Mouse (Mus musculus) kidney, adult 18-20 months (tissue): ENCODE data around the gene Ect2.

Experiments used
- DNase-seq: peaks from one replicate; pipeline ENCODE4 v3.0.0; 2021

The Ect2 gene

GRCm38 (mm10) chr3:27153701-27154209, at the start of gene Ect2:
Gene Ect2 (minus strand): TSS chr3:27153878.
- DNase-seq: peak; percentile 99

DNA sequence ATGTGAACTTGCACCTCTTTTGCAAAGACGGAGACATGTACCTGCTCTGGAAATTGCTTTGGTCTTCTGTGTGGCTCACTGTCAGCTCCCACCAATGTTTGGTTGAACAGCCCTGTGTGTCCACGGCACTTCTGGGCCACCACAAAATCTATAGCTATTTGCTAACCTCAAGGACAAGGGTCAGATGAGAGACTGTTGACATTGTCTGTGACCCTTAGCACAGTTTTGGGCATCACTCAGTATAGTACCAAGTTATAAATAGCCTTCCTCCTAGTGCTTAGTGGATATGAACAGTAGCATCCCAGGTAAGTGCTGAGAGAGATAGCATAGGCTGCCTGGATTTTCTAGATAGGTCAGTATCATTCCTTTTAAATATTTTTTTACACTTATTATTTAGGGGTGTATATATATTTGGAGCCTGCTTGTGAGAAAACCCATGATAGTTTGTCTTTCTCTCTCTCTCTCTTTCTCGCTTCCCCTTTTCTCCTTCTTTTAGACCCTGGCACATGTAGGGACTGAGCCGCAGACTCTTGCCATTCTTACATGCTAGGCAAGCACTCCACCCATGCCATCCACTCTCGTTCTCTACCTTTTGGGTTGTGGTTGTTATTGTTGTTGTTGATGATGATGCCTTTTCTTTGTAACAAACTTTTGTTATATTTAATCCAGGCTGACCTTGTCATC, 48.2 kb upstream of the Ect2 start:
- DNase-seq: no peak

- no peak for DNase-seq
Observed at GRCm38 (mm10) chr3:27199120-27199519, 45.4 kb upstream of the Ect2 start.

GRCm38 (mm10) chr3:27197816-27198215, 44.1 kb upstream of the Ect2 start:
- DNase-seq: no peak

DNA sequence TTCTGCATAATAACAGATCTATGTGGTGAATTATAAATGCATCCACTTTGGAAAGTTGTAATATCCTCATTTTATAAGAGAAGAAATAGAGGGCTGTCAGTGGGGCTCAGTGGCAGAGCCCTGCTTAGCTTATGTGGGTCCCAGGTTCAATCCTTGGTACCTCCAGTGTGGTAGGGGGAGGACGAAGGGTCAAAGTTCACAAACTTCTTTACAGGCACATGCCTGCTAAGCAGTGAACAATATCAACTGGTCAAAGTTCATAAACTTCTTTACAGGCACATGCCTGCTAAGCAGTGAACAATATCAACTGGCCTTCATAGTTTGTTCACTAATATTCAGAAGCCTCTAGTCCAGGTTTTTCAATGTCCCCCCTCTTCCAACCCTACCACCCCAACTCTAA, 42.9 kb upstream of the Ect2 start:
- DNase-seq: no peak

- no peak for DNase-seq
Observed at GRCm38 (mm10) chr3:27195573-27196227, 42.0 kb upstream of the Ect2 start.

DNA sequence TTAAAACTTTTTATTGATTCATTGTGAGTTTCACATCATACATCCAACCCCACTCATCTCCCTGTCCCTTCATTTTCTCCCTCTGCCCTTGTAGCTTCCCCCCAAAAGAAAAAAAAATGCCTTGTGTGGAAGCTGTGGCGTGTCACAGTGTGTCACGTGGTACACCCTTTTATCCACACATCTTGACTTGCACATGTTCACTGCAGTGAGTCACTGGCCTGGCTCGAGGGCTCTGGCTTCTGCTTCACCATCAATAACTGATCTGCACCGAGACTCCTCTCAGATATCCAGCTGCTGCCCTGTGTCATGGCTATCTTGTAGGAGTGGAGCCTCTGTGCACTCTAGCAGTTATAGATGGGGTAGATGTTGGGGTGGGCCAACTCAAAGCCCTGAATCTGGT, 41.5 kb upstream of the Ect2 start:
- DNase-seq: no peak

GRCm38 (mm10) chr3:27193844-27194317, 40.2 kb upstream of the Ect2 start:
- peak; percentile 68 for DNase-seq

DNA sequence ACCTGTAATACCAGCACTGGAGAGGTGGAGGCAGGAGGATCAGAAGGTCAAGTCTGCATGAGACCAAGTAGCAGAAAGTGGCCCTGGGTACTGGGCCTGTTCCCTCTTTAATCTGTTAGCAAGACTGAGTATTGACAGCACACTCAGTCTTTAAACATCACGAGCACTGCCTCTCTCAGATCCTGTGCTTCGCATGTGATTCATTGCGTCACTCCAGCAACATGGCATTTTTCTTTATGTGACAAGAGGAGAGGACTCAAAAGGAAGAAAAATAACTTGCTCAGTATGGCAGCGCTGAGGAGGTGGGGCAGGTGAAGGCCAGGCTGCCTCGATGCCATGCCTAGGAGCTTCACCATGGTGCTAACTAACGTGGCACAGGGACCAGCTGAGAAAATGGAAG, 38.2 kb upstream of the Ect2 start:
- no peak for DNase-seq

DNA sequence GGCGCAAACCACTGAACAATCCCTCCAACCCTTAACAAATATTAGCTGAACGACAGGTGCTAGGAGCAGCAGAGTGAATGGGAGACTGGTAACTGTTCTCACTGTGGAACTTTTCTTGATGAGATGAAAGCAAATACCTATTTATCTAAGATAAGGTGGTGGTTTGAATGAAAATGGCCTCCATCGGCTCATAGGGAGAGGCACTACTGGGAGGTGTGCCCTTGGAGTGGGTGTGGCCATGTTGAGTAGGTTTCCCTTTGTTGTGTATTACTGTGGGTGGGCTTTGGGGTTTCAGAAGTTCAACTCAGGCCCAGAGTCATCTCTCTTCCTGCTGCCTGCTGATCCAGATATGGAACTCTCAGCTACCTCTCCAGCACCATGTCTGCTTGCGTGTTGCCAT, 37.2 kb upstream of the Ect2 start:
- no peak for DNase-seq

- DNase-seq: peak; percentile 88
Observed at GRCm38 (mm10) chr3:27189320-27190261, 35.9 kb upstream of the Ect2 start.

DNA sequence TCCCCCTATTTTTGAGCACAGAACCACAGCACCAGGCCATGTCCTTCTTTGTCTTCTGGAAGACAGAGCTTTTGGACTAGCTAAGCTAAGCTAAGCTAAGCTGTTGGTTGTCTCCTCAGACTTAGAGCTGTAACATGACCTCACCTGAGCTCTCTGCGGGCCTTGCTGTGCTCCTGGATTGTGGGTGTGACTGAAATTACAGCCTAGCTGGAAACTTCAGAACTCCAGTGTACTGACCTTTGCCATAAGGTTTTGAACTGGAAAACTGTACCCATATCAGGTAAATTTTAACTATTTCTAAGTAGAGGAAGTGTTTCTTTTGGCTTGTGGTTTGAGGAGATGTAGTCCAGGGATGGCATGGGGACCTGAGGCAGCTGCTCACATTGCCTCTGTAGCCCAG, 34.7 kb upstream of the Ect2 start:
- no peak for DNase-seq

DNA sequence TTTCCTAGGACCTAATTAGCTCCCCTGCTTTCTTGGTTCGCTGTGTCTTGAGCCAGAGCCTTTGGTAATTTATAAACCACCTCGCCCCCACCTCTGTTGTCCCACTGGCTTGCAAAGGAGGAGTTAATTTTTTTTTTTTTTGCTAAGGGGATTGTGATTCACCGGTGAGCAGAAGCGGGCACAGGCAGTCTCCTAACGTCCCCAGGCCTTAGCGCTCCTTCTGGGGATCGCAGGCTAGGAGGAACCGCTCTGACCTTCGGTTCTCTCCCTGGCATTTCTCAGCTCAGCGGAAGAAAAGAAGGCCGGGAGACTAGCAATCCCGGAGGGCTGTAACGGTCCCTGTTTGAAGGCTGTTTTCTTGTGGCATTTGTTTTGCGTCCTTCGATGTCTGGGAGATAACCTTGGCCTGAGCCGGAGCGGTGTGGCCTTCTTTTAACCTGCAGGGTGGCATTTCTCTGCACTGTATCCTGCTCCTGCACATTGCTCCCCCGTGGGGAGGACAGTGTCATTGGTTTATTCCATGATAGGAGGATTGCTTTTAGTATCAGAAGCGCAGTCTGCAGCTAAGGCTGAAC, 30.0 kb upstream of the Ect2 start:
- peak; percentile 69 for DNase-seq

GRCm38 (mm10) chr3:27182733-27183600, 29.3 kb upstream of the Ect2 start, which contains the start of gene Nceh1:
Gene Nceh1 (plus strand): TSS chr3:27182965.
- DNase-seq: peak; percentile 97

GRCm38 (mm10) chr3:27179711-27180110, 26.0 kb upstream of the Ect2 start:
- DNase-seq: no peak

GRCm38 (mm10) chr3:27170257-27170656, 16.6 kb upstream of the Ect2 start:
- no peak for DNase-seq

DNA sequence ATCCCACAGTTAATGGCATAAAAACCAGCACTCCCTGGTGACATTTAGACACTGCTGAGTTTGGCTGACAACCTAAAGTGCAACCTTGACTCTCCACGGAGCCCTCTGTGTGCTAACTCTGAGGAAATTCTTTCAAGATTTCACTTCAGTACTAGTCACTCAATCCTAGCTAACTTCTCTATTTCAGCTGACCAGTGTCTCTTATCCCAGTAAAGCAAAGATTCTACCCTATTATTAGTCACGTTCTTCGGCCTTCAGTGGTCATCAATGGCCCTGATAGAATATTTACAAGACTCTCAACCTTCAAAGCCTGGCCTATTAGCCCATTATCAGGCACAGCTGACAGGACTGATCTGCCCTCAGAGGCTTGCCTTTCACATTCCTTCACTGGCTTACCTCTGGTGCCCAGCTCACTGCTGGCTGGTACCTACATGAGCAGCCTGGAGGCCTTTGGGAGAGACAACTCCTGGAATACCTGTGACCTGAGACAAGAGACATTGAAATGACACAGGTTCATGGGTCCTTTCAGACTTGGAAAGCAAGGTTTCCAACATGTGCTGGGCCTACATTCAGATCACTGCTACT, 11.9 kb upstream of the Ect2 start:
- DNase-seq: no peak

GRCm38 (mm10) chr3:27162410-27162804, 8.7 kb upstream of the Ect2 start:
- no peak for DNase-seq

DNA sequence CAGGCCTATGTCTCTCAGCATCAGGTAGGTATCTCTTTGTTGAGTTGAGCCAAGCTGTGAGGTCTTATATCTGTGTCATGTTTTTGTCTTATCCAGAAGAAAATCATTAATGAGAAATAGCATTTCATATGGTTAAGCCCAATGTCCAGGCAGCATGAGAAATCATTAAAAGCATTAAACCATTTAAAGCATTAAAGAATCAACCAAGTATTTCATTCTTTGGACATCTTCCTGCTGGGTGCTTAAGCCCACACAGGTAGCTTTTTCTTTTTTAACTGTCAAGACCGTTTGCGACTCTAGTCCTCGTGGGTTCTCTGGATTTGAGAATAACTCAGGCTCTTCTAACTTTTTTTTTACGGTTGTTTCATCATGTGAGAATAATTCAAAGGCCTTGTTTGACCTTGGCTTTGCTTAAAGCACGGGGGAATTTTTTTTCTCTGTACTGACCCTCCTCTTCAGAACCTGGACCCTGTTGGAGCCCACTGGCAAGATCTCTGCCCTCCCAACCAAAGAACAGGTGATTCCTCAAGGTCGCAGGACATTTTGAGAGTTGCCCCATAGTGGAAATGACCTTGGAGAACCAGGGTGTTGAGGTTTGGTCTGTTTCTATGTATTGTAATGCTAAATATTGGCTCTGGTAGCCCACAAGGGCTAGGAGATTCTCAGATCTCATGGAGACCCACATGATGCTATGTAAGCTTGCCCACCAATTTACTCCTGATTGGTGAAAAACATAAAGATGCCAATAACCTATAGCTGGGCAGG, 8.1 kb upstream of the Ect2 start:
- DNase-seq: no peak

- no peak for DNase-seq
Observed at GRCm38 (mm10) chr3:27158910-27159309, 5.2 kb upstream of the Ect2 start.

GRCm38 (mm10) chr3:27156594-27156949, 2.9 kb upstream of the Ect2 start:
- DNase-seq: no peak
